Mouse (Mus musculus): ENCODE data around the gene Ube4a.

The Ube4a gene

DNA sequence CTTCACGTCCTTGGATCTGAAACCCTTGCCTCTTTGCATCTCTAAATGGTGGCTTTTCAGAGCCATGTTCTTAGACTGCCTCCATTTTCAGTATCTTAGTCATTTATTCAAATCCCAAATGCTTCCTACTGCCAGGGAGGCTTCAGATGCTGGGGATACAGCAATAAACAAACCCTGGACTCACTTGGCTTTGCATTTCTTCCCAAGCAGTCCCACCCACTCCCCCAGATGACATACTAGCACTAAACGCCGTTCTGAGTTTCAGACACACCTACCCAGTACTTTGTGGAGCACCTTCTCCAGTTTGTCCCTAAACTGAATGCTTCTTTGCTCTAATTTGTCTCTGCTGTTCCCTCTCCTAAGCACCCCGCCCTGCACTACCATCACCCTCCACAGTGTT is 68.4 kb downstream of the Ube4a start:
- no peak for DNase-seq

DNA sequence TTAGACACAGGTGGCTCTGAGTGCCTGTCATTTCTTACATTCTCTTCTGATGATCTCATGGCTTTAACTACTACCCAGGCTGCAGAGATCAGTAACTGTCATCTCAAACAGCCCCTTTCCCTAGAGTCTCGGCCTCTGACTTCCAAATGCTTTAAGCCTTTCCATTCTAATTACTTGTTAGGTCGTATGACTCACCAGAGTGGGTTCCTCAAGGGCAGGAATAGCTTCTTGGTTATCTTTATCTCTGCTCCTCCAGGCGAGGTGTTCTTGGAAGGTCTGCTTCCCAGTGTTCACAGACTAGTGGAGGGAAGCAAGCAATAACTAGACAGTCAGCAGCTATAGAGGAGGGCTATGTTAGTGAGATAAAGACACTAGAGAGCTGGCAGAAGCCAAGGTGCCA is 72.7 kb downstream of the Ube4a start:
- DNase-seq, result no peak

DNA sequence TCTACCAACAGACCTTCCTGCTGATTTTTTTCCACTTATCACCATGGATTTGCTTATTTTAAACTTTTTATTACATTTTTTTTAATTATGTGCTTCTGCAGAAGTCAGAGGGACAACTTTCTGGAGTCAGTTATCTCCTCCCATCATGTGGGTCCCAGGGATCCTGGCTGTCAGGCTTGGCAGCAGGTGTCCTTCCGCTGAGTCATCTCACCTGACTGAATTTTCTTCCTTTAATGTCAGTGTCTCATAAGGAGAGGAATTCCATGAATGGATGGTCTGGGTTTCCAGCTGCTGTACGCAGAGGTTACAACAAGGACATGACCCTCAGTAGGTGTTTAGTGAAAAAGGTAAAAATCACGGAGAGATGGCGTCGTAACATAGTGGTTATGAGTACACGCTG is 74.2 kb downstream of the Ube4a start:
- DNase-seq, result no peak

DNA sequence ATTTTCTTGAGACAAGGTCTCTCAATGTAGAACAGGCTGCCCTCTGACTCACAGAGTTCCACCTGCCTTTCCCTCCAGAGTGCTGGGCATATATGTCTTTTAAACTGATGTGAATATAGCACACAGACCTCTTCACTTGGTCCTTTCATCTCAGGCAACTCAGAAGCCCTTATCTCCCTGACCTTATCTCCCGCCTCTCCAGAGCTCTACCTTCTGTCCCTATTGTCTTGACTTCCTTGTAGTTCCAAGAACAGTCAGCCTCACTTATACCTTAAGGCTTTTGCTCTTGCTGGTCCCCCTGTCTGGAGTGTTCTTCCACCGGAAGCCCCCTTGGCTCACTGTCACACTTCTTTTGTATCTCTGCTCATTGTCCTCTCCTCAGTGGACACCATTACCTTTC is 75.3 kb downstream of the Ube4a start:
- no peak for DNase-seq

DNA sequence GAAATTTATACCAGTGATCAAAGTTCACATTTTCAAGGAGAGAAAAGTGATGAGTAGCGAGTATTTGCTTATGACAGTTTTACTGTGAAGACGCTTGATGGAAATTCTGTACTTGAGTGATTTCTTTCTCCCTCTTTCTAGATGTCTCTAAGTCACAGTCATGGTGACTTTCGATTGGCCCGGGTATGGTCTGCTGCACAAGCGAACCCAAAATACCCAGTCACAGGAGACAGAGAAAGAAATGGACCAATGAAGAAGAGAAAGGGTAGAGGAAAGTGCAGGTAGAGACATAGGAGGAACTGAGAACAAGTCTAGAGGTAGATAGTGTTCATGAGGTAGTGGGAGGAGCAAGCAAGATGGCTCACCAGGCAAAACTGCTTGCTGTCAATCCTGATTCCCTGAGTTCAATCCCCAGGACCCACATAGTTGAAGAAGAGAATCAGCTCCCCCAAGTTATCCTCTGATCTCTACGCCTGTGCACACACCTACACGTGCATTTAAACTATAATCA is 77.2 kb downstream of the Ube4a start:
- no peak for DNase-seq

DNA sequence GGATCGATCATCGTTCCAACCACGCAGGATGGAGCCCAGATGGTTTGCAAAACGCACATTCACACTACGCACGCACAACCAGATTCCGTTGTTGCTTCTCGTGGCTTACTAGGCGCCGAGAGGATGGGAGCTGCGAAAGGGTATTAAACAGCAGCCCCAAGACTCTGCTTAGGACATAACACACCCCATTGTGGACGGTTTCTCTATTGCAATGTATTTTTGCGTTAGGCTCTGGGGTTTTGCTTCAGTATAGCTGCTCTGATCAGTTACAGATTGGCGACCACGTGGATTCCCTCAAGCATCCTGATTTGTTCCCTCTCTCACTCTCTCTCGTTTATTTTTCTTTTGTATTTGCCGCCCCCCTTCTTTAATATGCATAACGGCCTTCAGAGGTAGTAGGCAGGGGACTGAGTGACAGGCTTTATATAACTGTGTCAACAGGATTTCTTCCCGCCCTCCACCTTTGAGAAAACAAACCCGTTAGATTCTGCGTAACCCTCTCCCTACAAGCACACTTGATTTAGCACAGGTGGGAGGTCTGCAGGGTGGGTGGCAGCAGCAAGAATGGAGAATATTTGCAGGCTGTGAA is 82.3 kb downstream of the Ube4a start:
- DNase-seq, result peak; percentile 53 to 59

DNA sequence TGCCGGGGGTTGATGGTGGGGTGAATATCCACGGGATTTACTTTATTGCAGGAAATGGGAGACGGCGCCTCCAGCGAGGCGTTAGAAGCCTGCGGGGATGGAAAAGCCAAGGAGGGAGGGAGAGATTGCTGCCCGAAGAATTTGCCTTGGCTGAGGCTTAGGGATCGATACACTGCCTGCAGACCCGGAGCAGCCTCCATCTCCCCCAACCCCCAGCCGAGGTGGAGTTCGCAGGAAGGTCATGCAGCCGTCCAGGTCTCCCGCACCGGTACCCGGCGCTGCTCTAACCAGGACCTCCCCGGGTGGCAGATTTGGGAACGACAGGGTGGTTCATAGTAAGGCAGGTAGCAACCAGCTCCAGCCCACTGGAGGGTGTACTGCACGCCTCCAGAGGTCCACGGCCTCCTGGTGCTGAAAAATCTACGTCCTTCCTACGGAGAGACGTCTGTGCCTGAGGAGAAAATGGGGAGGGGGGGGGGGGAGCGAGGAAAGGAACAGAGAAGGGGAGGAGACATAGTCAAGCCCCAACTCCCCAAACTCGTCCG is 82.9 kb downstream of the Ube4a start:
- DNase-seq, result peak; percentile 73

DNA sequence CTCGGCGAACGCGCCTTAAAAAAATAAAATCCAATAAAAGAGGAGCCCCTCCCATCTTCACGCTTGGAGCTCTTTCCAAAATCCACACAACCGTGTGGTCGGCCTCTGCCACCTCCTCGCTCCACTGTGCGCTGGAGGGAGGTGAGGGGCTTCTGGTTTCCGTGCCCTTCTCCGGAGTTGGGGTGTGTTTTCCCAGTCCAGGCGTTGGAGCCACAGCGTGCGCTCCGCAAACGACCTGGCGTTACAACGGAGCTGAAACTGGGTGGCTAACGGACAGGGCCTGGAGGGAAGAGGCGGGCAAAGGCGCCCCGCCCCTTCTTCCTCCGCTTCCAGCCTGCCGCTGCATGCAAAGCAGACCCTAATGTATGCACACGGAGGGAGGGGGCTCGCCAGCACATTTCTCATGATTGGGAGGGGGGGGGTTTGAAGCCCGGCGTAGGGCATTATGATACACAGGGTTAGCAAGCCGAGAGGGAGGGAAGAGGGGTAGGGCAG is 83.4 kb downstream of the Ube4a start:
- peak; percentile 86 to 92 for DNase-seq

DNA sequence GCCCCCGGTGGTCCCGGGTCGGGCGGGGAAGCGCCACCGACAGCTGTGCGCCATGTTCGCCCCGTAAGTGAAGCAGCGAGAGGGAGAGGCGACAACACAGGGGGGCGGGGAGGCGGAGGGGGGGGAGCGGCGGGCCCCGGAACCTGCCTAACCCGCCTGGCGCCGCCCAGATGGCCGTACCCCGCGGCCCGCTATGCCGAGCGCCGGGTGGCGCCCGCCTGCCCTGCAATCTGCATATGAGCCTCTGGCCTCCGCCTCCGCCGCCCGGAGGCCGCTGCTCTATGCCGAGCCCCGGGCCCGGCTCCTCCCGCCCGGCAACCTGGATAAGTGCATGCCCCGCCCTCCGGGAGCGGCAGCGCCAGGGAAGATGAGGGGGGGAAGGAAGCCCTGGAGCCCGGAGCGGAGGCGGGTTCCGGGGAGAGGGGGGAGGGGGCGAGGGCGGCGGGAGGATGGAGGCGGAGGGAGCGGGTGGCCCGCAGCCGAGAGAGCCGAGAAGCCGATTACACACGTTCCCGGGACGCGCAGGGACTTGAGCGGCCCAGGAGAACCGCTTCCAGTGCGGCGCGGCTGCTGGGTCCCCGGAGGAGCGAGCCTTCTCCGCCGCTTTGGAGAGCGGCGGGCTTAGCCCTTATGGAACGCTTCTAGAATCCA is 84.1 kb downstream of the Ube4a start, which contains the start of gene Kmt2a:
Kmt2a (minus strand) TSS at position 76 of the 651 bp plus-strand sequence.
- DNase-seq, result peak; percentile 99 to 100

DNA sequence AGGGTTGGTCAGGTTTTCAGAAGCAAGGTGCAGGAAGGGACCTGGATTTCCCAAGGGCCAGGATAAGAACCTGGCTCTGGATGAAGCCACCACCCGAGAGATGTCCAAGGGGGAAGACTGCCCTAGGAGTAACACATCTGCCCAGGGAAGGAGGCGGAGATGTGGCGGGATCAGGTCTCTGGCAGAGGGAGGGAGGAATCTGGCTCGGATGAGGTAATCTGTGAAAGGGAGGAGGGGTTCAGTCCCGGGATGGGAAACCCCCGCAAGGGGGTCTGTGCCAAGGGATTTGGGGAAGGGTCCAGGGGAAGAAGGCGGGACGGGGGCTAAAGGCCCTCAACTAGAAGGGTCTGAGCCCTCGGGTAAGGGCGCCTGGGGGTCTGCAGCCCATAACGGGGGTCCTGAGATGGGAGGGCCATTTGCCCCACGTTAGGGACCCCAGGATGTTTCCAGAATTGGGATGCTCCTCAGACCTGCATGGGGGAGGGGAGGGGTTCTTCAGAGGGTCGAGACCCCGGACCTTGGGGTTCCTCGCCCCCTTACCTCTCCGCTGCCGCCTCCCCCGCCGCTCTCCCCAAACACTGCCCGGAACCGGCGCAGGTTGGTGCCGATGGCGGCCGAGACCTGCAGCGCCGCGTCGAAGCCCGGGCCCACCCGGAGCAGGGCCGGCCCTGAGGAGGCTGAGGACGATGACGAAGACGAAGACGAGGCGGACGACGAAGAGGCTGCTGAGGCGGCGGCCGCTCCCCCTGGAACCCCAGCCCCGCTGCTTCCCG is 84.9 kb downstream of the Ube4a start:
- DNase-seq, result peak; percentile 61 to 62

DNA sequence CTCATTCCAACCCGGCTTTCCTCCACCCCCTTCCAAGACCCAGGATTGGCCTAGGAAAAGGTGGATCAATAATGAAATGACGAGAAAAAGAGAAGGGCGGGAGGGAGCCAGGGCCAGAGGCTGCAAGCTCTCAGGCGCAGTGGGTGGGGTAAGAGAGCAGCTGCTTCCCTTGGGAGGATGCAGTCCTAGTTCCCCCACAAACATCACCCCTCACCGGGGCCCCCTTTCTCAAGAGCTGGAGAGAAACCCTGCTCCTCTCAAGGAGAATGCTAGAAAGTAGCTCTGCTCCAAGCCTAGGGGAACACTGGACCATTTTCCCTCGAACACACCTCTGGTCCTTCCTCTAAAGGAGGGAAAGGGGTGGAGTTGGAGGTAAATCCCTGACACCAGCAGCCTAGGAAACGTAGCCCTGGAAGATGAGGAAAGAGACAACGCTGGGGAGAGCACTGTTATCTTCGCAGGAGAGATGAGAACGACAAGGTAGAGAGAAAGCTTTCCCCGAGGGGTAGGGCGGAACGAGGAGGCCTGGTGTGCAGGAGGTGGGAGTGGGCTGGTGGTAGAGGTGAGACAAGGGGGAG is 85.6 kb downstream of the Ube4a start:
- DNase-seq, result peak; percentile 39 to 50

DNA sequence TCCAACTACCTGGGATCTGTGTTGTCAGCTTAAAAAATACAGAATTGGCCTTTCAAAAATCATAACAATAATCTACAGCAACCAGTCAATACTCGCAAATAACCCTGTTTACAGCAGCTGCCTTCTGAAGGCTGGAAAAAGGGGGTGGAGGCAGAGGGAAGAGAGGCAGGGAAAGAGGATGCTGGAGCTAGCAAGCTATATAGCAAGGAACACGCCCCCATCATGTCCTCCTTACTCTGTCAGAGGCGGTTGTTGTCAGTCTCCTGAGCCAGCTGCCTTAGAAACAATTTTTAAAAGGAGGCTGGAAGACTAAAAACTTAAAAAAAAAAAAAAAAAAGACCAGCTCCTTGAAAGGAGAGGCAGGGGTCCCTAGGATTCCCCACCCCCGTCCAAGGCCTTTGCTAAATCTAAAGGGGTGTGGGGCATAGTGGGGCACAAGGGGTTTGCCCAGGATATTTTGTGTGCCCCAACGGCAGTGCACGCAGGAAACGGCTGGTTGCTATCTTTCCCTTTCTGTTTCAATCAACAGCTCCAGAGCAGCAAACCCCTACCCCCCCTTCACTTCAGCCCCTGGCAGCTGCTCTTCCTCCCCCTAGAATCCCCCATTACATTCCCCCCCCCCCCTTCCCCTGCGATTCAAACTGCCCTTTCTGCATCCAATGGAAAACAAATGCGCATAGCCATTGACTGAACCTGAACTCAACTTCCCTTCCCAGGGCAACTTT is 86.5 kb downstream of the Ube4a start:
- peak in 1 of 2 experiments; percentile 9 for DNase-seq

DNA sequence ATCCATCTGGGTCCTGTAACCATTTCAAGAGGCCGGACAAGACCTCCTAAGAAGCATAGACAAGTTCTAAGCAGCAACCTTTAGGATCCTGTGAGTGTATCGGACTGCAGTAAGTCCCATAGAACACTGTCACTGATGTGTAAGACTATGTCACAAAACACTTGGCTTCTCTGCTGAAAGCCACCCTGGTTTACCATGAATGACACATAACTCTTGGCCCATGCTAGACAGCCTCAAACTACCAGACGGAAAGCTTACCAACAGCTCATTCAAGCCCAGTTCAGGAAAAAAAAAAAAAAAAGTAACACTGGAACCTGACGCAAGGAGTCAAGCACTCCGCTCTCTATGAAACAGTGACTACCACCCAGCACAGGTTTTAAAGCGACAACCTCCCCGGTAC is 87.7 kb downstream of the Ube4a start:
- DNase-seq, result no peak

DNA sequence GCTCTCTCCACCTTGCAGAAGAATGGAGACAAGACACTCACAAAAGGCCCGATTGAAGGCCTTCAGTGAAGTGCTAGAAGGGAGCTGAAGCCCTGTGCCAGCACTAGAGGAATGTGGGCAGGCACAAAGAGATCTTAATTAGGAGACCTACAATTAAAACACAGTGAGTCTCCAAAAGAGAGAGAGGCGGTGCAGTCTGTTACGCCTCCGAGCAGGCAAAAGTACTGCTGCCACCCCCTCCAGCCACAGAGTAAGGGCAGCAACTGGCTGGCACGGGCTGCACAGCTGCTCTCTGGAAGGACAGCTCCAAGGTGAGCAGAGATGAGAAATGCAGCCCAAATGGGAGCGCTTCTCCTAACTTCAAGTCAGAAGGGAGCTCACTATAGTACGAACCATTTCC is 89.9 kb downstream of the Ube4a start:
- no peak for DNase-seq

DNA sequence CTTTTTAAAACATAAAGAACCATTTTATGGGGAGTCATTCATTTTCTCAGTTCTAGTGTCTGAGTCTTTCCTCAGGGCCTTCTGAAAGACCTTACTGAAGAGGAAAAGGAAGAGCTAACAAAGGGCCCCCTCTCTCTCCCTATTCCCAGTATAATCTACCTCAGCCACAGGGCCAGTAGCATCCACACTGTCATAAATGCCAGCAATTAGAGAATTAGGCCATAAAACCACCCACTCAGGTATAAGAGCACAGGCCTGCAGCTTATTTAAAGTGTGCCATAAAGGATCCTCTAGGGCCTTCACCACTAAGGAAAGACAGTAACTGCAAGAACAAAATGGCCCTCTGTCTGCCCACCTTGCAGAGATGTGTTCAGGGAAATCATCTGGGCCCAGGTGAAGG is 91.2 kb downstream of the Ube4a start:
- DNase-seq, result no peak

DNA sequence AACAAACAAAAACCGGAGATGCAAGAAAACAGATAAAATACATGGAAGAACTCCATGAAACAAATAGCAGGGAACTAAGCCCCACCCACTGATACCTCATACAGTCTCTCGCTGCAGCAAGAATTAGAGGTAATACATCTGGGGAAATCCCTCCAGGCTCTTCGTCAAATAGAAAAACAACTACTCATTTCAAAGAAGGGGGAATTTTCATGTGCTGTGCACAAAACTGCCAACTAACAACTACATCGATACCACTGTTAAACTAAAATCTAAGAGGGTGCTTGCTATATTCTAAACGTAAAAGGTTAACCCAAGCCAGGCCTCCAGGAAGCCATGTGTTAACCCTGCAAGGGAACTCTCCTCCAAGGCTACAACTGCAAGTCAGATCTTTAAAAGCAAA is 91.7 kb downstream of the Ube4a start:
- DNase-seq, result no peak
